Mouse (Mus musculus): ENCODE data around the gene Rita1. TPM values are rescaled to one million over a fixed set of nuclear protein-coding genes. Genes with fewer than 3 reads are reported as not detected.

The Rita1 gene
- total and polyA plus RNA-seq, 3 experiments, result 8.4 to 42.4 (median 9.5) TPM

- Histone ChIP-seq H3K27me3 (ENCODE audit: insufficient read depth, low read length) (peaks cover 41% of the 10 kb centered on the region), H3K9me3 (replicated peaks) (no peaks in the 10 kb centered on the region), H3K4me3 (ENCODE audit: low read depth, low read length) (peak overlapping the region; percentile 87), H3K4me1 (ENCODE audit: insufficient read depth, low read depth, low read length) (peaks cover 76% of the 10 kb centered on the region), H3K36me3 (replicated peaks) (peaks cover 25% of the 10 kb centered on the region)
- no peak for DNase-seq (ENCODE audit: low spot score)
- no peak for ATAC-seq (ENCODE audit: extremely low read depth, insufficient number of reproducible peaks, low FRiP score, poor library complexity, severe bottlenecking)
- TF ChIP-seq CTCF (IDR thresholded peaks at IDR 0.05; ENCODE audit: low read depth, low read length) (no peak), GATA2 (IDR thresholded peaks at IDR 0.05; ENCODE audit: borderline replicate concordance, low read depth, low read length) (no peak), GATA1 (IDR thresholded peaks at IDR 0.05; ENCODE audit: borderline replicate concordance, low read length) (no peak)
These were observed 37.5 kb upstream of the Rita1 start for GRCm38 (mm10) chr5:120649938-120650337.

- H3K36me3 ChIP-seq (replicated peaks), result peaks cover 20% of the 10 kb centered on the region
- peak overlapping the region; percentile 87 for H3K4me3 ChIP-seq (ENCODE audit: low read depth, low read length)
- H3K9me3 ChIP-seq (replicated peaks), result no peaks in the 10 kb centered on the region
- H3K27me3 ChIP-seq (ENCODE audit: insufficient read depth, low read length), result peaks cover 37% of the 10 kb centered on the region
- TF ChIP-seq GATA1 (IDR thresholded peaks at IDR 0.05; ENCODE audit: borderline replicate concordance, low read length), result no peak
- DNase-seq (ENCODE audit: low spot score) (no peak), ATAC-seq (ENCODE audit: extremely low read depth, insufficient number of reproducible peaks, low FRiP score, poor library complexity, severe bottlenecking) (no peak)
- H3K4me1 ChIP-seq (ENCODE audit: insufficient read depth, low read depth, low read length), result peaks cover 75% of the 10 kb centered on the region
These were observed 37.1 kb upstream of the Rita1 start for GRCm38 (mm10) chr5:120649374-120649933.

DNA sequence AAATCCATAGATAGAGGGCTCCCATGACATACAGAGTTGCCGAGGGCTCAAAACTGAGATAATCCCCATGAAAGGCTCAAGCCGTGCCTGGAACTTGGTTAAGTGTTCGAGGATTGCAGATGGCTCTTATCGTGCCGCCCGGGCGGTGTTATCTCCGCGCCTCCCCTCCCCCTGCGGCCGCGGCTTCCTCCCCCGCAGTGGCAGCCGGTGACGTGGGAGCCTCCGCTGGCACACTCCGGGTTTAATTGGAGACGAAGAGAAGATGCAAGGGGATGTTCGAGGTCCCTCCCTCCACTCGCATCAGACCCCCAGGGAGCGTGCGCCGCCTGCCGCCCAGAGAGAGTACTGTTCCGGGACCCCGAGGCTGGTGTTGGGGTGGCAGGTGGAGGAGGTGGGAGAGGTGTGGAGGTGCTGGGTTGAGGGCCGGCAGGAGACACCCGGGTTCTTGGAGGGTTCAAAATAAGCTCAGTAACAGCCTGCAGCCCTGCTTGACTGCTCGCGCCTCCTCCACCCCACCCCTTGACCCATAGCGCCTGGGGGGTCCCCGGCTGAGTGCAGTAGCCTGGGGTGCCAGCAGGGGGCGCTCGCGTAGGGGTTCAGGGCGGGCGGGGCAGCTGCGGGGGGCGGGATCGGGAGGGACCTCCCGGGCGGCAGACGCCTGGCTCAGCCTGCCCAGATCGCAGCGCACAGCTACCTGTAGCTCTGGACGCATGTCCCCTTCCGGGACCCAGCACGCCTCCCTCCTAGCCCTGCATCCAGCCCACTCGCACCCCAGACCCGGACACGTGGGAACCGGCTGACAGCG, 36.4 kb upstream of the Rita1 start, which contains the start of gene Rasal1:
Rasal1 (plus strand) TSS at position 244 of the 805 bp plus-strand sequence.
- peaks cover 15% of the 10 kb centered on the region for H3K36me3 ChIP-seq (replicated peaks)
- peaks cover 79% of the 10 kb centered on the region for H3K4me1 ChIP-seq (ENCODE audit: insufficient read depth, low read depth, low read length)
- peaks cover 40% of the 10 kb centered on the region for H3K27me3 ChIP-seq (ENCODE audit: insufficient read depth, low read length)
- DNase-seq (ENCODE audit: low spot score) (peak; percentile 97), ATAC-seq (ENCODE audit: extremely low read depth, insufficient number of reproducible peaks, low FRiP score, poor library complexity, severe bottlenecking) (peak; percentile 85)
- peak within 1 kb of the TSS; percentile 87 for H3K4me3 ChIP-seq (ENCODE audit: low read depth, low read length)
- H3K9me3 ChIP-seq (replicated peaks), result no peaks in the 10 kb centered on the region
- TF ChIP-seq GATA2 (IDR thresholded peaks at IDR 0.05; ENCODE audit: borderline replicate concordance, low read depth, low read length) (peak; percentile 27; the same call in 1 of the 2 replicates), POLR2AphosphoS5 (IDR thresholded peaks at IDR 0.05; ENCODE audit: insufficient replicate concordance, low read depth, low read length) (no peak), TAL1 (conservative IDR thresholded peaks at IDR 0.05; ENCODE audit: low read depth, low read length) (peak; percentile 84), CTCF (IDR thresholded peaks at IDR 0.05; ENCODE audit: low read depth, low read length) (peak; percentile 77), GATA1 (IDR thresholded peaks at IDR 0.05; ENCODE audit: borderline replicate concordance, low read length) (no peak)

- 0 out of 2 replicates have a peak, but pooled peaks have one; percentile 10 for ATAC-seq (ENCODE audit: extremely low read depth, insufficient number of reproducible peaks, low FRiP score, poor library complexity, severe bottlenecking)
- H3K4me3 ChIP-seq (ENCODE audit: low read depth, low read length), result peak overlapping the region; percentile 87; the same call in 1 of the 2 replicates
- peaks cover 82% of the 10 kb centered on the region for H3K4me1 ChIP-seq (ENCODE audit: insufficient read depth, low read depth, low read length)
- TF ChIP-seq CTCF (IDR thresholded peaks at IDR 0.05; ENCODE audit: low read depth, low read length), result no peak
- TF ChIP-seq GATA2 (IDR thresholded peaks at IDR 0.05; ENCODE audit: borderline replicate concordance, low read depth, low read length), result no peak
- TF ChIP-seq POLR2AphosphoS5 (IDR thresholded peaks at IDR 0.05; ENCODE audit: insufficient replicate concordance, low read depth, low read length), result no peak
- no peak for TF ChIP-seq TAL1 (conservative IDR thresholded peaks at IDR 0.05; ENCODE audit: low read depth, low read length)
- TF ChIP-seq GATA1 (IDR thresholded peaks at IDR 0.05; ENCODE audit: borderline replicate concordance, low read length), result no peak
- DNase-seq (ENCODE audit: low spot score), result no peak
- no peaks in the 10 kb centered on the region for H3K9me3 ChIP-seq (replicated peaks)
- peaks cover 45% of the 10 kb centered on the region for H3K27me3 ChIP-seq (ENCODE audit: insufficient read depth, low read length)
- H3K36me3 ChIP-seq (replicated peaks), result peaks cover 7% of the 10 kb centered on the region
These were observed 35.6 kb upstream of the Rita1 start for GRCm38 (mm10) chr5:120647814-120648491.

DNA sequence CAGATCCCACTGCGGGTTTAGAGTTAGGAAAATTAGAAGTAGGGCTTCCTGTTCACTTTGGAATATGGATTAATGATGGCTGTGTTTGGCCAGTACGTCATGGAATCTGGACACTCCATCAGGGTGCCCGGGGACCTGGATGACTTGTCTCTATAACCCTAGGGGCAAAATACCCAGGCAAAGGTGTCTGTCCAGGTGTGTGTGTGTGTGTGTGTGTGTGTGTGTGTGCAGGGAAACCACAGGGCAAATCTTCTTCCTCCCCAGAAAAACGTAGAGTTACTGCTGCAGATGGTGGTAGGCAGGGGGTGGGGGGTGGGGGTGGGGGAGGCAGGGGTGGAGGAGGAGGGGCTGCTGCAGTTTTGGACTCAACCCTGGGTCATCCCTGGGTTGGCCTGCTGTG, 35.0 kb upstream of the Rita1 start:
- no peak for DNase-seq (ENCODE audit: low spot score)
- H3K27me3 ChIP-seq (ENCODE audit: insufficient read depth, low read length), result peaks cover 44% of the 10 kb centered on the region

DNA sequence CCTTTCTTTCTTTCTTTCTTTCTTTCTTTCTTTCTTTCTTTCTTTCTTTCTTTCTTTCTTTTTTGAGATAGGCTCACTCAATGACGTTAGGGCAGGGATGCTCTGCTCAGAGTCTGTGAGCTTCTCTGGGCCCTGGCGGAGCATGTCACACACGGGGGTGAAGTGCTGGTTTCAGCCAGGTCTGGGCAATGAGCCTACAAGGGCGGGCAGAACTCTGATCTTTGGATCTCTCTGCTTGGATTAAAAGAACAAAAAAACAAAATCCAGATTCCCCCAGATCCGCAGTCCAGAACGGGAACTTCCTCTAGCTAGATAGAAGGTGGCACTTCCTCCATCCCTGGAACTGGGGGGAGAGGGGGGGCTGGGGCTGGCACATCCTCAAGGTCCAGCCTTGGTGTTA, 33.5 kb upstream of the Rita1 start:
- no peaks in the 10 kb centered on the region for H3K9me3 ChIP-seq (replicated peaks)
- no peak overlapping the region for H3K4me3 ChIP-seq (ENCODE audit: low read depth, low read length)
- ATAC-seq (ENCODE audit: extremely low read depth, insufficient number of reproducible peaks, low FRiP score, poor library complexity, severe bottlenecking) (no peak), DNase-seq (ENCODE audit: low spot score) (no peak)
- peaks cover 68% of the 10 kb centered on the region for H3K4me1 ChIP-seq (ENCODE audit: insufficient read depth, low read depth, low read length)
- TF ChIP-seq CTCF (IDR thresholded peaks at IDR 0.05; ENCODE audit: low read depth, low read length) (no peak), GATA1 (IDR thresholded peaks at IDR 0.05; ENCODE audit: borderline replicate concordance, low read length) (no peak), TAL1 (conservative IDR thresholded peaks at IDR 0.05; ENCODE audit: low read depth, low read length) (no peak), POLR2AphosphoS5 (IDR thresholded peaks at IDR 0.05; ENCODE audit: insufficient replicate concordance, low read depth, low read length) (no peak), GATA2 (IDR thresholded peaks at IDR 0.05; ENCODE audit: borderline replicate concordance, low read depth, low read length) (no peak)
- no peaks in the 10 kb centered on the region for H3K36me3 ChIP-seq (replicated peaks)
- H3K27me3 ChIP-seq (ENCODE audit: insufficient read depth, low read length), result peaks cover 38% of the 10 kb centered on the region

More for the DNA sequence above, 35.0 kb upstream of the Rita1 start:
- TF ChIP-seq TAL1 (conservative IDR thresholded peaks at IDR 0.05; ENCODE audit: low read depth, low read length), result no peak
- TF ChIP-seq GATA1 (IDR thresholded peaks at IDR 0.05; ENCODE audit: borderline replicate concordance, low read length), result no peak
- no peak for TF ChIP-seq CTCF (IDR thresholded peaks at IDR 0.05; ENCODE audit: low read depth, low read length)
- no peak for TF ChIP-seq POLR2AphosphoS5 (IDR thresholded peaks at IDR 0.05; ENCODE audit: insufficient replicate concordance, low read depth, low read length)
- TF ChIP-seq GATA2 (IDR thresholded peaks at IDR 0.05; ENCODE audit: borderline replicate concordance, low read depth, low read length), result no peak
- H3K4me1 ChIP-seq (ENCODE audit: insufficient read depth, low read depth, low read length), result peaks cover 81% of the 10 kb centered on the region
- H3K4me3 ChIP-seq (ENCODE audit: low read depth, low read length), result peak overlapping the region; percentile 87; the same call in 1 of the 2 replicates
- peaks cover 1% of the 10 kb centered on the region for H3K36me3 ChIP-seq (replicated peaks)
- no peaks in the 10 kb centered on the region for H3K9me3 ChIP-seq (replicated peaks)
- no peak for ATAC-seq (ENCODE audit: extremely low read depth, insufficient number of reproducible peaks, low FRiP score, poor library complexity, severe bottlenecking)

Measured in G1E (cell line).